Mouse (Mus musculus) limb, embryonic 11.5 days (tissue): ENCODE results near the gene Egr2. TPM values are rescaled to one million over a fixed set of nuclear protein-coding genes. Genes with fewer than 3 reads are reported as not detected.

ENCODE experiments used
- ATAC-seq: fragments of 200-750 bp; cut with Nextera tagmentation; 2 replicates; pipeline ENCODE4 v1.8.0; 2017; ENCODE audit warnings: low read depth; ENCODE audit not compliant: insufficient number of reproducible peaks, low FRiP score, low TSS enrichment
- DNase-seq: peaks from one replicate; pipeline ENCODE4 v3.0.0-alpha.2; 2015; ENCODE audit warnings: low spot score
- H3K27ac ChIP-seq: fragments of 300-500 bp; sonication (generic); replicated peaks from 2 replicates; pipeline ENCODE4 v1.5.1; 2014; ENCODE audit warnings: low read depth, mild to moderate bottlenecking, low read length
- H3K27me3 ChIP-seq: fragments of 300-500 bp; sonication (generic); 2 replicates; pipeline ENCODE4 v1.6.1; 2014; ENCODE audit warnings: mild to moderate bottlenecking, low read length, mixed read lengths; ENCODE audit not compliant: control insufficient read depth, insufficient read depth
- H3K36me3 ChIP-seq: fragments of 300-500 bp; sonication (generic); 2 replicates; pipeline ENCODE4 v1.6.1; 2014; ENCODE audit warnings: mild to moderate bottlenecking, low read length, moderate library complexity, mixed read lengths; ENCODE audit not compliant: control insufficient read depth, insufficient read depth
- H3K4me1 ChIP-seq: fragments of 300-500 bp; sonication (generic); 2 replicates; pipeline ENCODE4 v1.6.1; 2014; ENCODE audit warnings: low read length, mixed read lengths; ENCODE audit not compliant: control insufficient read depth, insufficient read depth
- H3K4me2 ChIP-seq: fragments of 300-500 bp; sonication (generic); 2 replicates; pipeline ENCODE4 v1.6.1; 2014; ENCODE audit warnings: low read depth, mild to moderate bottlenecking, moderate library complexity; ENCODE audit not compliant: severe bottlenecking
- H3K4me3 ChIP-seq: fragments of 300-500 bp; sonication (generic); 2 replicates; pipeline ENCODE4 v1.5.1; 2014; ENCODE audit warnings: low read depth, low read length
- H3K9ac ChIP-seq: fragments of 300-500 bp; sonication (generic); 2 replicates; pipeline ENCODE4 v1.6.1; 2014; ENCODE audit warnings: mild to moderate bottlenecking, low read length
- H3K9me3 ChIP-seq: fragments of 300-500 bp; sonication (generic); 2 replicates; pipeline ENCODE4 v1.6.1; 2016; ENCODE audit warnings: low read length; ENCODE audit not compliant: control insufficient read depth
- WGBS: fragments of 180-500 bp; shearing (Covaris S2); extraction: QIAGEN DNeasy Blood & Tissue Kit; methylation state at CpG from one replicate; pipeline ENCODE4 v1.1.7; 2014; 5-methylcytosine and 5-hydroxymethylcytosine counted together
- polyA plus RNA-seq: library from polyadenylated mRNA; unstranded; fragments of >200 nt; fragmentation: Nextera tagmentation; extraction: Ambion mirVana; gene quantifications from 2 replicates; pipeline ENCODE4 v1.2.1, GENCODE M21; 2014

Gene Egr2
- polyA plus RNA-seq, 1 experiment from 2014 or later, result 0.17 TPM

DNA sequence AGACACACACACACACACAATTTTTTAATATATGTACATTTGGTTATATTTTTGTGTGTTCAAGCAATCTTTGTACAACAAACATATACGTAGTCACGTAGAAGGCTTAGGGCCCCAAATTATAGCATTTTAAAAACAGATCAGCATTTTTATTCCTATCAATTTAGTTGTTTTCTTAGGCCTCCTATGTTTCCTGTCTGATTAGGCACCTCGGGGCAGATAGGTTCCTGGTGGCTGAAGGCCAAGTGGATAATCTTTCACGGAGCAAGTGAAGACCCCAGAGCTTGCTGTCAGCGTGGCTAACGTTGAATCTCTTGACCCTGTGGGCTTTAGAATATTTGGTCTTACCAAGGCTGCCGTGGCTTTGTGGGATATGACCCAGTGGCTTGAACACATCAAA is 34.3 kb downstream of the Egr2 start:
- Histone ChIP-seq H3K27ac (no peak overlapping the region), H3K27me3 (no peaks in the 10 kb centered on the region), H3K9me3 (no peaks in the 10 kb centered on the region), H3K36me3 (no peaks in the 10 kb centered on the region), H3K4me3 (no peak overlapping the region), H3K9ac (no peak overlapping the region), H3K4me2 (no peak overlapping the region), H3K4me1 (no peaks in the 10 kb centered on the region)
- 85% methylated on average over 7 of the region's 7 CpGs for WGBS
- no peak for ATAC-seq
- no peak for DNase-seq

GRCm38 (mm10) chr10:67571443-67571842 is 36.2 kb downstream of the Egr2 start:
- Histone ChIP-seq H3K4me1 (no peaks in the 10 kb centered on the region), H3K4me2 (no peak overlapping the region), H3K27me3 (no peaks in the 10 kb centered on the region), H3K4me3 (no peak overlapping the region), H3K27ac (no peak overlapping the region), H3K9me3 (no peaks in the 10 kb centered on the region), H3K9ac (no peak overlapping the region), H3K36me3 (no peaks in the 10 kb centered on the region)
- no peak for ATAC-seq
- DNase-seq, result no peak
- WGBS, result 90% methylated on average over 14 of the region's 14 CpGs

DNA sequence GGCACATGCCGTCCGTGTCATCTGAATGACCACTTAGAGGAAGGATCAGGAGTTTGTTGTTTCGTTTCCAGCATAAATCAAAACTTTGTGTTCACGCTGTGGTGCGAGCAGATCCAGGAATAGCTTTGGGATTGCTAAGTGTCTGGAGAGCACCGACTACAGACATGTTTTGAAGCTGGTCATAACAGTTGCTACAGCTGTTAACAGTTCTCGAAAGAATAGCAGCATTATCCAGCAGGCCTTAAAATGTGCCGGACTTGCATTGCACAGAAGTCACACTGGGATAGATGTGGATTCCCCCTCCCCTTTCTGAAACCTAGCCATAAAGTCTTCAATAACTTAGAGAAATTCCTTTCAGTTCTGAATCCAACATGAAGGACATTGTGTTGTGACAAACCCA is 38.0 kb downstream of the Egr2 start:
- Histone ChIP-seq H3K4me2 (no peak overlapping the region), H3K27ac (no peak overlapping the region), H3K4me1 (no peaks in the 10 kb centered on the region), H3K4me3 (no peak overlapping the region), H3K9ac (no peak overlapping the region; the same call in 1 of the 2 replicates), H3K27me3 (no peaks in the 10 kb centered on the region), H3K9me3 (no peaks in the 10 kb centered on the region), H3K36me3 (no peaks in the 10 kb centered on the region)
- WGBS, result 78% methylated on average over 8 of the region's 8 CpGs
- ATAC-seq (no peak), DNase-seq (no peak)

DNA sequence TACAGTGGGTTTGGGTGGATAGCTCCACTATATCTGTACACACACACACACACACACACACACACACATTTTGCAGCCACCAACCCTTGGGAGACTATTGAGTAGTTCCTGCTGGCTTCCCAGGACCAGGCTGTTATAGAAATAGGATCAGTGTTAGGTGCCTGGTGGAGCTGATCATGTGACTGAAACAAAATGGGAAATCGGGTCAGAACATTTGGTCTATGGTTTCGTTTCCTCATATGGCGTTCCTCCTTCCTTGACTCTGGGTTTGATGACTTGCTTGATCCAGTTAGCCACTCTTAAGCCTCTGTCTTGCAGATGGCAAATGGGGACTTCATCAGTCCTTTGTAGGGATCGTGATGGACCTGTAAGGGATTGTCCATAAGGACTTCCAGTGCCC is 44.6 kb downstream of the Egr2 start:
- Histone ChIP-seq H3K27ac (no peak overlapping the region), H3K9me3 (no peaks in the 10 kb centered on the region), H3K4me1 (no peaks in the 10 kb centered on the region), H3K4me3 (no peak overlapping the region), H3K36me3 (no peaks in the 10 kb centered on the region), H3K27me3 (no peaks in the 10 kb centered on the region), H3K4me2 (no peak overlapping the region), H3K9ac (no peak overlapping the region)
- WGBS, result 93% methylated on average over 4 of the region's 4 CpGs
- DNase-seq (no peak), ATAC-seq (no peak)

DNA sequence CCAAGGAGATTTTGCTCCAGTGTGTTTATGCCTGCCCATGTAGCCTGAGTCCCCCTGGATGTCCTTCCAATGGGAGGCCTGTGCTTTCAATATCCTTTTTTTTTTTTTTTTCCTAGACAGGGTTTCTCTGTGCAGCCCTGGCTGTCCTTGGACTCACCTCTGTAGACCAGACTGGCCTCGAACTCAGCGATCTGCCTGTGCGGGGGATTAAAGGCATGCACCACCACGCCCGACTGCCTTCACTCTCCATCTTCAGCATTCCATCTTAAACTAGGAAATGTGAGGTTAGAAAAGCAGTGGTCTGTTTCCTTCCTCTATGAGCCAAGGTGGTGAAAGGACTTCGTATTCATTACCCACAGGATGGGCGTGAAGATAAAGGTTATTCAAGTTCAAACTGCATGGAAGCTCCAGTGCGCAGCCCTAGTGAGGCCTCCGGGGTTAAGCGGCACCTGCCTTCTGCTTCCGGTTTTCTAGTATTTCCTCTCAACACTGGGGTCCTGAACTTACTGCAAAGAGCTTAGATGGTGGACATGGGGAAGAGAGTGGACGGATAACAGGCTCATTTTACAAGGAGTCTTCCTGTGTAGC is 46.5 kb downstream of the Egr2 start:
- Histone ChIP-seq H3K9ac (no peak overlapping the region), H3K27ac (no peak overlapping the region), H3K4me1 (no peaks in the 10 kb centered on the region), H3K9me3 (no peaks in the 10 kb centered on the region), H3K36me3 (no peaks in the 10 kb centered on the region), H3K4me3 (no peak overlapping the region), H3K4me2 (no peak overlapping the region), H3K27me3 (no peaks in the 10 kb centered on the region)
- no peak for DNase-seq
- WGBS, result 89% methylated on average over 12 of the region's 12 CpGs
- ATAC-seq, result no peak

- DNase-seq (no peak), ATAC-seq (no peak)
- no peak overlapping the region for H3K4me3 ChIP-seq
- H3K36me3 ChIP-seq, result no peaks in the 10 kb centered on the region
- 90% methylated on average over 18 of the region's 18 CpGs for WGBS
- H3K27ac ChIP-seq, result no peak overlapping the region
- H3K4me2 ChIP-seq, result no peak overlapping the region
- no peaks in the 10 kb centered on the region for H3K27me3 ChIP-seq
- no peaks in the 10 kb centered on the region for H3K9me3 ChIP-seq
- H3K9ac ChIP-seq, result no peak overlapping the region
- H3K4me1 ChIP-seq, result no peaks in the 10 kb centered on the region
These were observed 50.8 kb downstream of the Egr2 start for GRCm38 (mm10) chr10:67585873-67586610.

Other genes starting within 250 kb of the Egr2 start
- gene Ado, start 13.5 kb downstream of the Egr2 start, polyA plus RNA-seq, result 79.1 and 82.6 TPM in 2 replicates